Mouse (Mus musculus): Measurements from ENCODE around the gene Fhit.

DNA sequence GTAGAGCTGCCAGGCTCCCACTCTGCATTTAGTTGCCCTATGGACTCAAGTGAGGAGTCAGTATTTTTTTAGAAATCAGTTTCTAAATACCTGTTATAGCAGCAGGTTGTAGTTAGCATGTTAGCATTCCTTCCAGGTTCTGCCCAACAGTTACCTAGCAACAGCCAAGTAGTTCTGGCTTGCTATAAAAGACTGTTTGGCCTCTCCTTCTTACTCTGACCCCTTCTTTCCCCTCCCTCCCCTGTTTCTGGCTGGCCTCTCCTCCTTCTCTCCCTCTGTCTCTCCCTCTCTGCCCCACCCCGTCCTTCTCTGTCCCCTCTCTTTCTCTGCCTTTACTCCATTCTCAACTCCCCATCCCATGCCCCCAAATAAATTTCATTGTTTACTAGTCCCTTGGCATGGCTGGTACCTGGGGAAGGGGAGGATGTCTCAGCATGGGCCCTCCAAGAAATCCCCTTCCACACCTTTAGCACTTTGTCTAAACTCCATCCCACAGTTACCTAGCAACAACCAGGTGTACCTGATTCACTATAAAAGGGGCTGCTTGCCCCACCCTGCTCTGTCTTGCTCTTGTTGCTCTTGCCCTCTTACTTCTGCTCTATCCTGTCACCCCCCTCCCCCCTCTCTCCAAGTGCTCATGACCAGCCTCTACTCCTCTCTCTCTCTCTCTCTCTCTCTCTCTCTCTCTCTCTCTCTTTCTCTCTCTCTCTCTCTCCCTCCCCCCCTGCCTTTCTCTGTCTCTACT is 1527.4 kb downstream of the Fhit start:
- no peak for TF ChIP-seq CTCF (IDR thresholded peaks at IDR 0.05; ENCODE audit: borderline replicate concordance, extremely low read depth, insufficient read depth, insufficient read length)
- no peak for TF ChIP-seq POLR2A (IDR thresholded peaks at IDR 0.05; ENCODE audit: borderline replicate concordance, extremely low read depth, insufficient read depth, insufficient read length, poor library complexity, severe bottlenecking)
